Mouse (Mus musculus) T-helper 2 cell (primary cell): ENCODE results near the gene Abca5.

ENCODE experiments used
- in situ Hi-C: fragments of 300-600 bp; cut with MboI, MseI; formaldehyde crosslinking; loops from one replicate; pipeline ENCODE4 v1.15.1; 2025; ENCODE audit warnings: high pct_unique_total_duplicates

Abca5 gene

DNA sequence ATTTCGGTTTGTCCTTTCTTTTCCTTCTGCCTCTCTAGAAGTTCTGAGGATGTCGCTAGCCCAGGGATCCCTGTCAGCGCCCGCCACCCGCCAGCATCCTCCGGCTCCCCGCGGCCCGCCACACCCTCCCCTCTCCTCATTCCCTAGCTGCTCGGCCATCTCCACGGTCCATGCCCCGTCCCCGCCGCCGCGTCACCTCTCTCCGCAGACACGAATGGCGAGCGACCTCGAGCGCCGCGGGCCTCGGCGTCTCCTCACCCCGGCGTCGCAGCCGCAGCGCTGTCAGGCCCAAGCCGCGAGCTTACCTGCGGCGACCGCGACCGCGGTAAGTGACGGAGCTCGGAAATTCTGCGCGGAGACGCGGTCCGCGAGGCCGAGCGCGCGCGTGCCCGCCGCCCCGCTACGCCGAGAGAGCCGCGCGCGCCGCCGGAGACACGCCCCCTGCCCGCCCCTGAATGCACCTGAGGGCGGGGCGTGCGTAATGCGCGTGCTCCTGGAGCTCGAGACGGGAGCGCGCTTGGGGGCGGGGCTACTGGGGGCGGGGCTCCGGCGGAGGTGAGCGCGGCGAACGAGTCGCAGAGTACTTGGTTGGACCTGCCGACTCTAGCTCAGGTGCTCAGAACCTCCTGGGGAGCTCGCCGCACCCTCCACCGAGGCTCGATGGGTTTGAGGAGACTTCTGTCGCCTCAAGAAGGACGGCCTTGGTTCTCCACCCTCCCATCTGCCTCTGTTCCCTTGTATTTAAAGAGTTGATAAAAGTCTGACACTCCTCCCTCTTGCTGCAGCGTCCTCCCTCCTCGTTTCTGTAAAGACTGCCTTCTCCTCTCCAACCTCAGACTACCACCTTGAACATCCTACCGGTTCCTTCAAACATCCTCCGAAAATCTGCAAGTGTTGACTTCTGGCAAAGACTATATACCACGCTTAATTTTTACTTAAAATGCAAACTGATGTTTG, at the start of gene Abca5:
Gene Abca5 (minus strand): TSS at position 428 of the 957 bp plus-strand sequence.
- in situ Hi-C loops, result loop anchor here (10.0 kb wide), 1 partner anchor 1913 kb away; the partner anchor contains the start of gene Cep112

DNA sequence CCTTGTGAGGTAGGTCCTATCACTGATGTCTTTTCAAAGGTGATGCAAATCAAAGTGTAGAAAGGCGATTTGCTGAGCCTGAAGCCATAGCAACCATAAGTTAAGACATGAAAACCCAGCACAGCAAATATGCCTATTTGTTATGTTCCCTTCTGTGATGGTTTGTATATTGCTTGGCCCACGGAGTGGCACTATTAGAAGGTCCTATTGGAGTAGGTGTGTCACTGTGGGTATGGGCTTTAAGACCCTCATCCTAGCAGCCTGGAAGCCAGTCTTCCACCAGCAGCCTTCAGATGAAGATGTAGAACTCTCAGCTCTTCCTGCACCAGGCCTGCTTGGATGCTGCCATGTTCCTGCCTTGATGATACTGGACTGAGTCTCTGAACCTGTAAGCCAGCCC, 48.0 kb upstream of the Abca5 start:
- in situ Hi-C loops, result no loop called here

- in situ Hi-C loops, result no loop called here
Observed at GRCm38 (mm10) chr11:110380310-110380668, 42.8 kb upstream of the Abca5 start.

DNA sequence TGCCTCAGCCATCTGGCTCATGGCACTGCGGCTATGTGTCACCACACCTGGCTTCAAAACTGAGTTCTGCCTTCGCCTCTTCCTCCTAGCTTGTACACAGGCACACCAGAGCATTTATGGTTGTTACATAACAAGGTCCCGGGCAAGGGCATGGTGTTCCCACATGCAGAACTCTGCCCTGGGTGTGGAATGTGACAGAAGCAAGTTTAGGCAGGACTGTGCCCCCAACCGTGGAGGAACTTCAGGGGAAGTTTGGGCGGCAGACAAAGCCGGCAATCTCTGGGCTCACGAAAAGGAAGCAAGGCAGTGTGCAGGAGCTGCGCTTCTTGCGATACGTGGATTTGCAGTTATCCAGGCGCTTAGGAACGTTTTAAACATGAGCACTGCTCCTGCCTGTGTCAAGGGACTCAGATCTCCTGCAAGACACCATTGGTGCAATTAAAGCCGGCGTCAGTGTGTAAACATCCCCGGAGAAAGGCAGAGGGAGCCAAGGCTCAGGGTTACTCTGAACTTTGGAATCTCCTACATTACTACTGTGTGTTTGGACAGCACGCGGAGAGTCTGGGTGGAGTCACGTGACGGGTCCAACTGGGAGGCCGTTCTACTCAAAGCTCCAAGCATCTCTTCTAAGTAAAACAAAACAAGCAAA, 42.3 kb upstream of the Abca5 start:
- in situ Hi-C loops, result no loop called here

GRCm38 (mm10) chr11:110374036-110374435, 36.5 kb upstream of the Abca5 start:
- in situ Hi-C loops, result loop anchor here (25.0 kb wide), 1 partner anchor 513 kb away; no protein-coding TSS in a partner anchor

DNA sequence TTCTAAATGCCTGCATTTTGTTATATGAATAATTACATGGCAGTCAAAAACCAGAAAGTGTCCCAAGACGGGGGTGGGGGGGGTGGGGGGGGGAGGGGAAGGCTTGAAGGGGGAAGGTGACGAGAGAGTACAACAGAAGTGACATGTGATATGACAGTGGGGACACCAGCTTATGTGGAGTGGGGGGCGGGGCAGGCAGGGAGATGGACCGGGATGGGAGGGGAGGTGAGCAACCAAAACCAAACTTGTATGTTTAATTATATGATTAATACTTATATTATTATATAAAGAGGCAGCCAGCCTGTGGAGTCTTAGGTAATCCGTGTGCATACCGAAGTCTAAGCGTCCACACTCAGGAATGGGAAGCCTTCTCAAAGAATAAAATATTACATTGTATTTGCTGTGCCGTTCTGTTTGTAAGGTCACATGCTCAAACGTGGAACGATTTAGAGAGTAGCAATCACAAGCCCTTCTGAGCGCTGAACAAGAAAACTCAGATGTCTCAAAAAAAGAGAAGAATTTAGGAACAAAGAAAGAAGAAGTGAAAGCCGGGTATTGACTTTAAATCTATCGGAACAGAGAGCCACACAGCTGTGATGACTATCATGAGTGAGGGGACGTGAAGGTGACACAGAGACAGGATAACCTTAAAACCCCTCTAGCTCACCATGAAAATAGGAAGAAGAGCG, 34.9 kb upstream of the Abca5 start:
- in situ Hi-C loops, result loop anchor here (25.0 kb wide), 1 partner anchor 515 kb away; no protein-coding TSS in a partner anchor

GRCm38 (mm10) chr11:110371827-110372226, 34.3 kb upstream of the Abca5 start:
- in situ Hi-C loops, result loop anchor here (25.0 kb wide), 1 partner anchor 515 kb away; no protein-coding TSS in a partner anchor

DNA sequence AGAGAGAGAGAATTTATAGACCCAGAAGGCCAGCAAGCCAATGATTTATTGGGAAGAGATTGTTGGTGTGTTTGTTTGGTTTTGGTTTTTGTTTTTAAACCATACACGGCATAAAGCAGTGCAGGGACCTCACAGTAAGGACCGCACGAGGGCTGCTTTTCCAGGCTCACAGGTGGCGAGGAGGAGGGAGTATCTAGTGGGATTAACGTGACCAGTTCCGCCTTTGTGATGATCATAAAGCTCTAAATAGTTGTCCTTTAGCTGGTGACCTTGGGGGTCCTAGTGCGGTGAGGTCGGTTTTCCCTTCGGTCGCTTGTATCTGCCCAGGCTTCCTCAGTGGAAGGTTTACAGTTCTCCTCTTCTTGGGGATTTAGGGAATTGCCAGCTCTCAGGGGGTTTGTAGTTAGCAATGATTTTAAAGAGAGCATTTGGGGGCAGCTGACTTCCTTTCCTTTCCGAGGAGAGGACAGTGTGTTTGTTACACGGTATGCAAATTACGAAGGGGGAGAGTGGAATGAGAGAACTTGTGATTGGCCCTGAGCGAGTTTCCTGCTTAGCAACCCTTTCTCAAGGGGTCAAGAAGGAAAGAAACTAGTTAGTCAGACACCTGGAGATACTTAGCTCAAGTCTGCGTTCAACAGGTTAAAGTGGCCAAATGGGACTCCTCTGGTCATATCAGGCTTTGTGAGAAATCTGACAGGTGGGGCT, 31.9 kb upstream of the Abca5 start:
- in situ Hi-C loops, result loop anchor here (5.0 to 25.0 kb wide), 2 partner anchors 118 to 518 kb away; no protein-coding TSS in a partner anchor

DNA sequence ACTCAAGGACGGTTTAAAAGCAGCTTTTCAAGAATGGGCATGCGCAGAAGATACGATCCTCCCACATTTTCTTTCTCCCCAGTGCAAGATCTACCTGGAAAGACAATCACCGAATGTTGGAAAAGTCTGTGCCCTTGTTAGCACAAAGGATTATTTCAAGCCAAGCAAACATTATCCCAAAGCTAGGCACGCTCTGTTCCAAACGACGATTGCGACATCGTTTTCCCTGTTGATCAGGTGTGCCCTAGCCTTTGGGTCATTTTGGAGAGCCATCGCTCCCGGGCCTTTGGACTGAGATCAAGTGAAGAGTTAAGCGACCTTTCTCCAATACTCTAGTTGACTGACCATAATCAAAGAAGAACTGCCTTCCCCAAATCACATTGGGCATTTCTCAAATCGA, 30.1 kb upstream of the Abca5 start:
- in situ Hi-C loops, result loop anchor here (5.0 to 25.0 kb wide), 2 partner anchors 120 to 520 kb away; no protein-coding TSS in a partner anchor

DNA sequence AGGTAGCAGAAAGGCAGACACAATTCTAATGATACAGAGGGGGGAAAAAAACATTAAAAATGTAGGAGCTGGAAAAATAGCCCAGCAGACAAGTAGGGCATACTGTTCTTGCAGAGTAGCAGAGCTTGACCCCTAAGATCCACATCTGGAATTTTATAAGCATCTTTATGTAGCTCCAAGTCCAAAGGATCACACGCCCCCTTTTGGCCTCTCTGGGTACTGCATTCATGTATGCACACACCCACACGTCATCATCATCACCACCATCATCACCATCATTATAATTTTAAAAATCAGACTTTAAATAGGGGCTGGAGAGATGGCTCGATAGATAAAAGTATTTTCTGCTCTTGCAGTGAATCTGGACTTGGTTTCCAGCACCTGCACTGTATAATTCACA, 29.4 kb upstream of the Abca5 start:
- in situ Hi-C loops, result loop anchor here (5.0 to 25.0 kb wide), 2 partner anchors 120 to 520 kb away; no protein-coding TSS in a partner anchor

DNA sequence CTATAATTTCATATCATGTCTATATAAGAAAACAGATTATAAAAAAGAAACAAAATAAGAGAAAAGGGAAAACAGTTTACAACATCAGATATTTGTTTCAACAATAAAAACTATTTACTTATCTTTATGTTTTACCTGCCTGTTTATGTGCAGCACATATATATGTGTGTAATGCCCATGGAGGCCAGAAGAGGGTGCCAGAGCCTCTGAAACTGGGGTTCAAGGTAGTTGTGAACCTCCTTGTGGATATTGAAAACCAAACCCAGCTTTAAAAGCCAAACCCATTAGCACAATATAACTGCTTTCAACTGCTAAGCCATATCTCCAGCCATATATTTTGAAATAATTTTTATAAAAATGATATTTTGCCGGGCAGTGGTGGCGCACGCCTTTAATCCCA, 27.5 kb upstream of the Abca5 start:
- in situ Hi-C loops, result loop anchor here (5.0 to 25.0 kb wide), 2 partner anchors 122 to 522 kb away; no protein-coding TSS in a partner anchor

- in situ Hi-C loops, result loop anchor here (25.0 kb wide), 1 partner anchor 529 kb away; no protein-coding TSS in a partner anchor
Observed at GRCm38 (mm10) chr11:110357756-110358551, 20.4 kb upstream of the Abca5 start.

DNA sequence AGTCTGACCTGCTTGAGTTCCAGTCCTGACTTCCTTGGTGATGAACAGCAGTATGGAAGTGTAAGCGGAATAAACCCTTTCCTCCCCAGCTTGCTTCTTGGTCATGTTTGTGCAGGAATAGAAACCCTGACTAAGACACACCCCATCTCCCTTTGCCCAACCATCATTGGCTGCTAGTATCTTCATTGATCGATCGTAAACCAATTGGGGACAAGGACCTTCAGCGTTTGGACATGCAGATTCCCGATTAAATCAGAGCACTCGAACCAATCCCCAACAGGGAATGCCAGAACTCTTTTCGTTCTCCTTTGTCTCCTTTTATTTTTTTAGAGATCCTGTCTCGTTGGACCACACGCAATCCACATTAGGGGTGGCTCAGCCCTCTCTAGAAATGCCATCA, 17.6 kb upstream of the Abca5 start:
- in situ Hi-C loops, result loop anchor here (25.0 kb wide), 1 partner anchor 532 kb away; no protein-coding TSS in a partner anchor

GRCm38 (mm10) chr11:110354261-110354660, 16.7 kb upstream of the Abca5 start:
- in situ Hi-C loops, result loop anchor here (25.0 kb wide), 1 partner anchor 533 kb away; no protein-coding TSS in a partner anchor

DNA sequence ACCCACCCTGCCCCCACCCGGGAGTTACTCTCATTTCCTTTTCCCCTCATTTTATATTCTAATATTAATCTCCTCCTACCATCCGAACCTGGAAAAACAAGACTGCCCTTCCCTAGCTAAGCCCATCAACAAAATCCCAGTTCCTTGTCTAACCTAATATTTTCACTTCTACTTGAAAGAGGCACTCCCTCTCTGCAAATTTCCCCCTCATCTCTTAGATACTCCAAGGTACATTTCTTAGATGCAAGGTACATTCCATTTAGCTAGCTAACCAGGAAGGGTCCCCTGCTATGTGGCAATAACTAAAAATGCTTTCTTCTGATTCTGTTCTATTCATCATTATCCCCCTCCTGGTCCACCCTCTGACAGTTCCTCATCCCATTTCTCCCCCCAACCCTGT, 10.7 kb upstream of the Abca5 start:
- in situ Hi-C loops, result no loop called here

DNA sequence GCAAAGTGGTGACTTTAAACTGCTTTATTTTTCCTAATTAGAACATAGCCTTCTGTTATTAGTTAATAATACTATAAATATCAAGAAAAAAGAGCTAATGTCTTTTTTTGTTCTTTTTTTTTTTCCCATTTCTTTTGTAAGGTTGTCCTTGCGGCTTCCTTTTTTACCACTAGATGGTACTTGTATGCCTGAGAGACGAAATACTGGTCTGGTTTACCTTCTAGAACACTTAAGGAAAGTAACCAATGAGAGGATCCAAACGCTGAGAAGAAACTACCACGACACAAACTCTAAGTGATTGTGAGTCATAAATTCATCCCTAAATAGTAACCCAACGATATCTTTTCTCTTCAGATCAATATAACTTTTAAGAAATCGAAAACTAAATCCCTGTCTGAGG, 10.3 kb upstream of the Abca5 start:
- in situ Hi-C loops, result no loop called here

DNA sequence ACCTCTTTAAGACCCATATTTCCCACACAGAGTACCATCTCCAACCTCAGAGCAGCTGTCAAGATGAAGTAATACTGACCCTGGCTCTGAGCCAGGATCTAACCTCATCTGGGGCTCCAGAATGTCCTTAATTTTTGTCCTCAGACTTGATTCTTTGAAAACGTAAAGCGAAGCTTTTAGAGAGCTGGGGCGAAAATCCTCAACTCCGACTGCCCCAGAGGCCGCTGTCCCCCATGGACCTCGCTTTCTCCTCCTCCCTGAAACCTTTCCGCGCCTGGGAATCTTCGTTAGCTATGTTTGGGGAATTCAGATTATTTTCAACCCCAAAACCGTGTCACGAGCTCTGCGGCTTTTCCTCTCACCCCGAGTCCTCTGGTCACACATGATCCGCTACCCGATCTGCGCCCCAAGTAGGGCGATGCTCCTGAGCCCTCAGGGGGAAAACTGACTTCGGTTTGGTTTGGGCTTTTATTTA, 665 bp downstream of the Abca5 start:
- in situ Hi-C loops, result loop anchor here (10.0 kb wide), 1 partner anchor 1912 kb away; the partner anchor contains the start of gene Cep112

- in situ Hi-C loops, result loop anchor here (10.0 kb wide), 1 partner anchor 1905 kb away; the partner anchor contains the start of gene Cep112
Observed at GRCm38 (mm10) chr11:110330093-110330492, 7.4 kb downstream of the Abca5 start.

- in situ Hi-C loops, result no loop called here
Observed at GRCm38 (mm10) chr11:110322266-110322665, 15.2 kb downstream of the Abca5 start.
